Comparison of ENCODE assay signal across 16 mouse cellular contexts in genomic region chr5:115174554-115174953, GRCm38 (mm10). TPM values are rescaled to one million over a fixed set of nuclear protein-coding genes. Genes with fewer than 3 reads are reported as not detected.
DNase-seq lines count a peak whose midpoint lies in the region; ATAC-seq and TF ChIP-seq lines count a peak whose summit lies in the region.
"Had no signal": no experiment of that assay in that cellular context is flagged by ENCODE, and none has a peak within 500 bp of the region (broad histone marks: within the 10 kb centered on the region; RNA-seq: fewer than 3 reads in every experiment).

No protein-coding gene starts in this region.

- TF ChIP-seq EP300 in lung, postnatal 0 days (IDR thresholded peaks at IDR 0.05) = no peak

- no peak for DNase-seq in hindbrain, postnatal 0 days (ENCODE audit: low spot score)
- DNase-seq in hindbrain, embryonic 10.5 days (ENCODE audit: low spot score) = no peak
- no peak for DNase-seq in lung, postnatal 0 days (ENCODE audit: low spot score)
- DNase-seq in lung, postnatal 25 days (ENCODE audit: low spot score) = no peak
- DNase-seq in right cerebral cortex, adult 2 months (ENCODE audit: low spot score in 2 of 2) = no peak
- DNase-seq in gastrocnemius, postnatal 14 days = no peak
- DNase-seq: cerebellum, adult 2 months; heart, adult 18-20 months; heart, postnatal 36 days; kidney, adult 11 months; spleen, adult 18-20 months had no signal

- TF ChIP-seq POLR2A in cortical plate, adult 2 months (IDR thresholded peaks at IDR 0.05; ENCODE audit: extremely low read depth, insufficient read depth, low read length) = no peak

- no peaks in the 10 kb centered on the region for H3K27me3 ChIP-seq in hindbrain, postnatal 0 days (ENCODE audit: insufficient read depth, low read length)
- H3K27me3 ChIP-seq in hindbrain, embryonic 10.5 days (ENCODE audit: insufficient read depth, poor library complexity, severe bottlenecking) = no peaks in the 10 kb centered on the region
- no peaks in the 10 kb centered on the region for H3K27me3 ChIP-seq in lung, postnatal 0 days (replicated peaks; ENCODE audit: insufficient read depth, low read length)
- no peaks in the 10 kb centered on the region for H3K27me3 ChIP-seq in E14TG2a.4 (ENCODE audit: insufficient read depth, low read length)

- WGBS in hindbrain, postnatal 0 days = 75% methylated on average over 1 of the region's 1 CpGs
- WGBS in hindbrain, embryonic 10.5 days = 96% methylated on average over 1 of the region's 1 CpGs
- 84% methylated on average over 1 of the region's 1 CpGs for WGBS in lung, postnatal 0 days

- H3K9me3 ChIP-seq in hindbrain, postnatal 0 days (ENCODE audit: low read length) = no peaks in the 10 kb centered on the region
- peaks cover 6% of the 10 kb centered on the region; the same call in 1 of the 2 replicates for H3K9me3 ChIP-seq in hindbrain, embryonic 10.5 days
- H3K9me3 ChIP-seq in lung, postnatal 0 days (ENCODE audit: low read length) = no peaks in the 10 kb centered on the region
- H3K9me3 ChIP-seq in E14TG2a.4 (ENCODE audit: low read length) = no peaks in the 10 kb centered on the region
- H3K9me3 ChIP-seq: liver, embryonic 15.5 days had no signal

- no peaks in the 10 kb centered on the region for H3K36me3 ChIP-seq in hindbrain, postnatal 0 days (ENCODE audit: insufficient read depth, low read length)
- H3K36me3 ChIP-seq in hindbrain, embryonic 10.5 days = no peaks in the 10 kb centered on the region
- H3K36me3 ChIP-seq in lung, postnatal 0 days (ENCODE audit: insufficient read depth, low read length) = no peaks in the 10 kb centered on the region
- peaks cover 40% of the 10 kb centered on the region for H3K36me3 ChIP-seq in E14TG2a.4 (ENCODE audit: insufficient read depth, low read length)
- H3K36me3 ChIP-seq: liver, embryonic 15.5 days had no signal

- TF ChIP-seq CTCF in hindbrain, postnatal 0 days (IDR thresholded peaks at IDR 0.05; ENCODE audit: low read depth) = 0 out of 2 replicates have a peak, but pooled peaks have one; percentile 12
- TF ChIP-seq CTCF in lung, postnatal 0 days (IDR thresholded peaks at IDR 0.05) = peak; percentile 50
- TF ChIP-seq CTCF in E14TG2a.4 (conservative IDR thresholded peaks at IDR 0.05; ENCODE audit: low read length) = 0 out of 2 replicates have a peak, but pooled peaks have one; percentile 20
- TF ChIP-seq CTCF in cortical plate, adult 2 months (IDR thresholded peaks at IDR 0.05; ENCODE audit: extremely low read depth, insufficient read depth, low read length) = 0 out of 2 replicates have a peak, but pooled peaks have one; percentile 4

- no peak overlapping the region for H3K4me2 ChIP-seq in hindbrain, postnatal 0 days (ENCODE audit: low read depth, low read length)
- H3K4me2 ChIP-seq in lung, postnatal 0 days (replicated peaks; ENCODE audit: low read depth, low read length) = no peak overlapping the region
- H3K4me2 ChIP-seq: liver, embryonic 15.5 days had no signal

- H3K9ac ChIP-seq in hindbrain, postnatal 0 days (replicated peaks; ENCODE audit: low read length) = no peak overlapping the region
- no peak overlapping the region for H3K9ac ChIP-seq in lung, postnatal 0 days (replicated peaks; ENCODE audit: low read depth)
- H3K9ac ChIP-seq: liver, embryonic 15.5 days had no signal

- no peaks in the 10 kb centered on the region for H3K4me1 ChIP-seq in hindbrain, postnatal 0 days (ENCODE audit: insufficient read depth, low read length)
- H3K4me1 ChIP-seq in hindbrain, embryonic 10.5 days (replicated peaks) = no peaks in the 10 kb centered on the region
- no peaks in the 10 kb centered on the region for H3K4me1 ChIP-seq in lung, postnatal 0 days (ENCODE audit: insufficient read depth, low read depth, low read length)
- H3K4me1 ChIP-seq in E14TG2a.4 (replicated peaks; ENCODE audit: low read depth, low read length) = peaks cover 81% of the 10 kb centered on the region
- H3K4me1 ChIP-seq in cortical plate, adult 2 months (ENCODE audit: control insufficient read depth, insufficient read depth, low read length) = no peaks in the 10 kb centered on the region; the same call in 1 of the 2 replicates
- H3K4me1 ChIP-seq: liver, embryonic 15.5 days had no signal

- no peak overlapping the region for H3K27ac ChIP-seq in hindbrain, postnatal 0 days
- H3K27ac ChIP-seq in hindbrain, embryonic 10.5 days = no peak overlapping the region
- H3K27ac ChIP-seq in lung, postnatal 0 days (ENCODE audit: low read length) = no peak overlapping the region
- H3K27ac ChIP-seq in cortical plate, adult 2 months (ENCODE audit: insufficient read depth, low read length) = no peak overlapping the region
- H3K27ac ChIP-seq: liver, embryonic 15.5 days had no signal

- ATAC-seq in hindbrain, postnatal 0 days = no peak
- no peak for ATAC-seq in lung, postnatal 0 days
- ATAC-seq: activated CD4-positive, CD25-positive, alpha-beta regulatory T cell, adult 4 months had no signal

- H3K4me3 ChIP-seq in hindbrain, postnatal 0 days (ENCODE audit: low read length) = no peak overlapping the region
- H3K4me3 ChIP-seq in hindbrain, embryonic 10.5 days = no peak overlapping the region
- H3K4me3 ChIP-seq in lung, postnatal 0 days (ENCODE audit: low read depth, low read length) = no peak overlapping the region
- no peak overlapping the region for H3K4me3 ChIP-seq in E14TG2a.4 (replicated peaks; ENCODE audit: low read length)
- no peak overlapping the region for H3K4me3 ChIP-seq in cortical plate, adult 2 months (ENCODE audit: insufficient read depth, low read length)
- H3K4me3 ChIP-seq: erythroblast, embryonic 14.5 days; liver, embryonic 15.5 days had no signal

- intact Hi-C loops in gastrocnemius, postnatal 14 days (cut with DNase I; ENCODE audit: low total_unique reads) = no loop called here

RNA-seq across cellular contexts. Expression of gene Mlec, which starts 16.6 kb away (rescaled TPM):
- total RNA-seq in hindbrain, postnatal 0 days (2014; rRNA removed) = 65.5 and 80.9 TPM in 2 replicates
- 15.5 and 20.6 TPM in 2 replicates for polyA plus RNA-seq in hindbrain, postnatal 0 days (2015; fragmentation: Nextera tagmentation; extraction: Ambion mirVana)
- 59.5 and 71.1 TPM in 2 replicates for polyA plus RNA-seq in hindbrain, embryonic 10.5 days (2016; fragmentation: Nextera tagmentation; extraction: Ambion mirVana)
- 15.0 and 17.5 TPM in 2 replicates for polyA plus RNA-seq in lung, postnatal 0 days (2015; fragmentation: Nextera tagmentation; extraction: Ambion mirVana)
- 74.6 and 78.6 TPM in 2 replicates for polyA plus RNA-seq in cortical plate, adult 2 months (2012; rRNA removed)
- 100 to 1,000 TPM; 216 to 235 TPM for total RNA-seq in gastrocnemius, postnatal 14 days (2021)

RNA-seq across cellular contexts. Expression of gene Cabp1, which starts 19.6 kb away (rescaled TPM):
- total RNA-seq in hindbrain, postnatal 0 days (2014; rRNA removed) = 21.4 and 34.6 TPM in 2 replicates
- 20.9 and 23.6 TPM in 2 replicates for polyA plus RNA-seq in hindbrain, postnatal 0 days (2015; fragmentation: Nextera tagmentation; extraction: Ambion mirVana)
- polyA plus RNA-seq in hindbrain, embryonic 10.5 days (2016; fragmentation: Nextera tagmentation; extraction: Ambion mirVana) = 2.3 and 6.1 TPM in 2 replicates
- 0.90 and 1.1 TPM in 2 replicates for polyA plus RNA-seq in lung, postnatal 0 days (2015; fragmentation: Nextera tagmentation; extraction: Ambion mirVana)
- polyA plus RNA-seq in cortical plate, adult 2 months (2012; rRNA removed) = 444 and 462 TPM in 2 replicates
- total RNA-seq in gastrocnemius, postnatal 14 days (2021) = 1 to 10 TPM; 1.2 to 1.3 TPM
- polyA plus RNA-seq: erythroblast, embryonic 14.5 days had no signal

RNA-seq across cellular contexts. Expression of gene Unc119b, which starts 39.8 kb away (rescaled TPM):
- total RNA-seq in hindbrain, postnatal 0 days (2014; rRNA removed) = 27.0 and 32.1 TPM in 2 replicates
- polyA plus RNA-seq in hindbrain, postnatal 0 days (2015; fragmentation: Nextera tagmentation; extraction: Ambion mirVana) = 22.5 and 23.4 TPM in 2 replicates
- 66.9 and 74.6 TPM in 2 replicates for polyA plus RNA-seq in hindbrain, embryonic 10.5 days (2016; fragmentation: Nextera tagmentation; extraction: Ambion mirVana)
- polyA plus RNA-seq in lung, postnatal 0 days (2015; fragmentation: Nextera tagmentation; extraction: Ambion mirVana) = 21.8 and 24.8 TPM in 2 replicates
- 24.8 and 26.2 TPM in 2 replicates for polyA plus RNA-seq in cortical plate, adult 2 months (2012; rRNA removed)
- 10 to 100 TPM; 12.2 to 12.7 TPM for total RNA-seq in gastrocnemius, postnatal 14 days (2021)

RNA-seq across cellular contexts. Expression of gene Acads, which starts 55.4 kb away (rescaled TPM):
- total RNA-seq in hindbrain, postnatal 0 days (2014; rRNA removed) = 30.3 and 32.5 TPM in 2 replicates
- 22.1 and 25.3 TPM in 2 replicates for polyA plus RNA-seq in hindbrain, postnatal 0 days (2015; fragmentation: Nextera tagmentation; extraction: Ambion mirVana)
- polyA plus RNA-seq in hindbrain, embryonic 10.5 days (2016; fragmentation: Nextera tagmentation; extraction: Ambion mirVana) = 67.2 and 70.6 TPM in 2 replicates
- polyA plus RNA-seq in lung, postnatal 0 days (2015; fragmentation: Nextera tagmentation; extraction: Ambion mirVana) = 43.6 and 43.9 TPM in 2 replicates
- polyA plus RNA-seq in cortical plate, adult 2 months (2012; rRNA removed) = 12.7 and 12.8 TPM in 2 replicates
- 10 to 100 TPM; 58.1 to 67.2 TPM for total RNA-seq in gastrocnemius, postnatal 14 days (2021)

Comparison
In these comparisons a context has a peak if more than half of its experiments do, and no peak if none do; other contexts are left out.
1. RNA of gene Cabp1, which starts 19.6 kb away (polyA plus RNA-seq): 444 to 462 TPM in cortical plate, adult 2 months; 20.9 to 23.6 TPM in hindbrain, postnatal 0 days, 2.3 to 6.1 TPM in hindbrain, embryonic 10.5 days and 0.90 to 1.1 TPM in lung, postnatal 0 days; every median in the first group is over 10 times any median in the second.
2. Peak in every context shown above with its lines, with median percentiles within 50 percentile points of each other: CTCF ChIP-seq.